Mouse (Mus musculus) left cerebral cortex, postnatal 4 days (tissue): ENCODE measurements at regions not wholly inside any gene's neighbourhood (a gene's known extent, or its start where the extent isn't known, plus 50 kb on each side); places are given as distances from the start of the nearest gene placed in this dataset.
A peak's percentile ranks its signal among the peaks of the same experiment; 100 is the strongest.
"Not testable (repeated sequence)": the region's sequence is repeated elsewhere in the genome, so short reads cannot be mapped to it uniquely, and the experiment has no call there.

ENCODE experiments used
- DNase-seq: peaks from one replicate; pipeline ENCODE4 v3.0.0-alpha.2; 2022
- intact Hi-C: fragments of 180-260 bp; cut with DNase I; formaldehyde crosslinking; loops from one replicate; pipeline ENCODE4 v1.15.1; 2025

DNA sequence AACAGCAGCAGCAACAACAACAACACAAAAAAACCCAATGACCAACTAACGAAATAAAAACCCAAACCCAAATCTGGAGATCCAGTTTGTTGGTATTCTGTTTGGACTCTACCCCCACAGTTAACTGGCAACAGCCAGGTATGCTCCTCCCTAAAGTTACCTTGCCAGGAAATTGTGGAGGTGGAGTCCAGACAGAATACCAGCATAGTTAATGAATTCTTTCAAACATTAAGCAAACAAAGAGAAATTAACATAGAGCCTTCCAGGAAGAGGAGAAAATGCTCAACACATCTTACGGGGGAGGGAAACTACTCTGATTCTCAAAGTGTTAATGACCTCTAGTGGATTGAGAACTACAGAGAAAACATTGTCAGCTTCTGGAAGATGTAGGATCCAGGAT is 148.3 kb upstream of the 1700012A03Rik start:
- DNase-seq = no peak
- intact Hi-C loops = no loop called here

DNA sequence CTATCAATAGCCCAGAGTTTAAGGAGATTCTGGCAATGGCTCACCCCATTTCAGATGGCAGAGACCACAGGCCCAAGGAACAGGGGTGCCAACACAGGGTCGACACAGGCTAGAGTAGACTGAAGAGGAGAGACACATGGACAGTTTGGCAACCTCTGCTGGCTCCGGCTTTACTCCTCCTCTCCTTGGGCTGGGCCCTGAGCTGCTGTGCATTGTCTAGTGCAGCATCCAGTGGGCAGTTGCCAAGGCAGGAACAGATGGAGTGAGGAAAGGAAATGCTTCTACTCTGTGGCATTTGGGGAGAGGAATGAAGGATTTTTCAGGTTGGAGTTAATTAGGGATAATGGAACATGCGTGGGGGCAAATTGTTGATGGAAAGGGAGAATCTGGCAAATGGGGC is 151.0 kb upstream of the 1700012A03Rik start:
- intact Hi-C loops = no loop called here
- peak; percentile 76 for DNase-seq

DNA sequence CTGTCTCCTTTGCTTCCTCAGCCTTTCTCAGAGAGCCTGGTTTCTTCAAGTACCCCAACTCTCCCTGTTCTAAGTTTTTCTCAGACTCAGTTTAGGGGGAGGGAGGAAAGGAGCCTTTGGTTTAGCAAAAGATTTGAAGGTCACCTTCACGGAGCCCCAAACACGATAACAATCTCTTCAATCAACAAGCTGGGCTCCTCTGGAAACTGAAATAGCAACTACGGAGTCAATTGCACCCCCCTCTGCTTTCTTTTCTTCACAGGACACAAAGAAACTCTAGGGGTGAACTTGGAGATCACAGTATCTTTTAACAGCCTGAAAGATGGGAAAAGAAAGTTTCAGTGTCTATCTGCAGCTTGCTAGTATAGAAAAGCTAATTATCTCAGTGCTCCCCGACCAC is 151.4 kb upstream of the 1700012A03Rik start:
- intact Hi-C loops = no loop called here

DNA sequence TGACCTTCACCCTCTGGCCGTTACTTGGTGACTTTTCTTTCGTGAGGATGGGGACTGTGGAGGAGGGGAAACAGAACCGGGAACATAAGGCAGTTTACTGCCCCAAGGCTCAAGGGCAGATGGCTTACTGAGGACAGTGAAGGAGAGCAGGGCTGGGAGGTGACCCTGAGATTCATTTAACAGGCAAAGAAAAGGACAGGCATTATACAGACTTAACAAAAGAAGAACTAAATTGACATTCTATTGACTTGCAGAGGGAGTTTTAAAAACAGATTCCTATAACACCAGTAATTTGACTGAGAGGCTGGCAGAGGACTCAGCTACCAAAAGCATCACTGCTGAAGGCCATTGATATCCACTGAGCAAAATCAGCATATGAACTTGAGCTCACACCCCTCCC is 153.0 kb upstream of the 1700012A03Rik start:
- intact Hi-C loops = no loop called here
- no peak for DNase-seq

More for the DNA sequence above, 151.4 kb upstream of the 1700012A03Rik start:
- DNase-seq = no peak

DNA sequence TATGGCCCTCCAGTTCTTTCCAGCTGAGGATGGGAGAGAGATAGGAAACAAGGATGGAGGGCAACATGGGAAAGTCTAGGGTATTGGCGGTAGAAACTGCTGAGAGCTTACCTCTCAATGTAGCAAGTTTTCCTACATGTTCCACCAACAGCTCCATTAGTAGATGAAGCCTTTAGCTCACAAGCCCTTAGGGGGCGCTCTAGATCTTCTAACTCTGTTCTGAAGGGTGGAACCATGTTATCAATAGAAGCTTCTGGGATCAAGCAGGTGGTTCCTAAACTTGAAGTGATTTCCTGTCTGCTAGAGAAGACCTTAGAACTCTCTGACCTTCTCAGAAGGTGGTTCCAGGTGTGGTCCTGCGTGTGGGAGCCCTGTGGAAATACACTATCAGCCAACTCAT is 154.2 kb upstream of the 1700012A03Rik start:
- intact Hi-C loops = no loop called here
- DNase-seq = no peak

DNA sequence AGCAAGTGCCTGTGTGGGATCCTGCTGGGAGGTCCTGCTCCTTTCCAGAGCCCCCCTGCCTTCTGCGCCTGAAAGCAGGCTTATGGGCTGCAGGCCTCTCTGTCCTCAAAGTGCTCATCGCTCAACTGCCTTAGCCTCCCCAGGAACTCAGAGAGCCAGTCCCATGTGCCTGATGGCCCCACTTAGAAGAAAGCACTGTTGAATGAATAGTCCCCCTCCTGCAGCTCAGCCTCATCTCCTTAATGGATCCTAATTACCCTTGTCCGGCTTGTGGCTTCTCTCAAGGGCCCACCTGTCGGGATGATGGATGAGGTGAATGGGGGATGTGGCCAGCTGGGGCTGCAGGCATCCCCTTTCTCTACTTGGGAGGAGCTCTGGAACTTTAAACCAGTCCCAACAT is 163.1 kb upstream of the 1700012A03Rik start:
- intact Hi-C loops = no loop called here
- DNase-seq = no peak

DNA sequence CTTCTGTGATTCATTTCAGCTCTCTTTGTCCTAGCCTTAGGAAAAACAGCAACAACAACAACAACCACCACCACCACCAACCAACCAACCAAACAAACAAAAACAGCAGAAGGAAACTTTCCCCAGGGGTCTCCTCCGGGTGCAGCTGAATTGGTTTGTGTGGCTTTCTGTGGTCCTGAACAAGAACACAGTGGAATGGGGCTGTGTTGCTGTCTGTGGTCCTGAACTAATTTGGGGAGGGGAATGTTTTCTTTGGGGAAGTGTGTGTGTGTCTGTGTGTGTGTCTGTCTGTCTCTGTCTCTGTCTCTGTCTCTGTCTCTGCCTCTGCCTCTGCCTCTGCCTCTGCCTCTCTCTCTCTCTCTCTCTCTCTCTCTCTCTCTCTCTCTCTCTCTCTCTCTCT is 164.8 kb upstream of the 1700012A03Rik start:
- intact Hi-C loops, DNase-seq: not testable (repeated sequence)

DNA sequence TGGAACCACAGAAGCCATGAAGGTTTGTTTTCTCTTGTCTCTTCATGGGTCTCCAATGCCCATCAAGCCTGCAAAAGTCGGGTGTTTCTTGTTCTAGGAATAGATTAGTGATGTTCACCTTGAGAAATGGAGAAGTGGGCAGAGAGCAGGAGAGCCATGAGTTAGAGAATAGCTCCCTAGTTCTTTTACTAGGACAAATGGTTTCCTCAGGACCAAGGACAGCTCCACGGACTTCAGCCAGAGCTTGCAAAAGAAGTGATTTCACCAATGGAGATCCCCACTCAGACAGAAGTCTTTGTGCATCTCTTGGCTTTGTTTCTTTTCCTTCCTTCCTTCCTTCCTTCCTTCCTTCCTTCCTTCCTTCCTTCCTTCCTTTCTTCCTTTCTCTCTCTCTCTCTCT is 166.3 kb upstream of the 1700012A03Rik start:
- intact Hi-C loops = no loop called here

DNA sequence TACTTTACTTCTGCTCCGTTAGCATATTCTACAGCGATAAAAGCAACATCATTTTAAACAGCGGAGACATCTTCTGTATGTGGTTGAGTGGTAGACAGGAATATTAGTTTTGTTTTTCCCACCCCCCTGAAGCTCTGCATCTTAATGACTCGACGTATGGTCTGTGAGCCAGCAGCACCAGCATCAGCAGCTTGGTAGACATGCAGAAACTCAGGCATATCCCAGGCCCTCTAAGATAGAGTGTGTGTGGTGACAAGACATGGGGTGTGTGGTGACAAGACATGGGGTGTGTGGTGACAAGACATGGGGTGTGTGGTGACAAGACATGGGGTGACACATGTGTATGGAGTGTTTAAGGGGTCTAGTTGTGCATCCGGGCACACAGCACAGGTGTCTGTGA is 175.4 kb upstream of the 1700012A03Rik start:
- intact Hi-C loops = no loop called here
- no peak for DNase-seq

More for the DNA sequence above, 166.3 kb upstream of the 1700012A03Rik start:
- no peak for DNase-seq

DNA sequence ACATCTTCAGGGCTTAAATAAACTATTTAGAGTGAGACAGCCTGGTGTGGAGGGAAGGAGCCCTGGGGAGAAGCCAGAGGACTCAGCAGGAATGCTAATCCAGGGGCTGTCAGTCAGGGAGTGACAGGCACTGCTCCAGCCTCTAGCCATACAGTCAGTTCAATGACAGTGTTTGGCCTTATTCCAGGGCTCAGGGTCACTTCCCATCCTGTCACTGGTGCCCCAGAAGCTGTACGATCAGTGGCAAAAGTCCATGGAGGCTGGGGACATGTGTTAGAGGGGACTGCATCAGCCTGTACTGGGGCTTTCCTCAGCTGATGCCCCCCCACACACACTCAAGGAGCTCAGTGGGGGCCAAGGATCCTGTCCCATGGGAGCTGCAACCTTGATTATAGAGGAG is 176.1 kb upstream of the 1700012A03Rik start:
- no peak for DNase-seq
- intact Hi-C loops = no loop called here

DNA sequence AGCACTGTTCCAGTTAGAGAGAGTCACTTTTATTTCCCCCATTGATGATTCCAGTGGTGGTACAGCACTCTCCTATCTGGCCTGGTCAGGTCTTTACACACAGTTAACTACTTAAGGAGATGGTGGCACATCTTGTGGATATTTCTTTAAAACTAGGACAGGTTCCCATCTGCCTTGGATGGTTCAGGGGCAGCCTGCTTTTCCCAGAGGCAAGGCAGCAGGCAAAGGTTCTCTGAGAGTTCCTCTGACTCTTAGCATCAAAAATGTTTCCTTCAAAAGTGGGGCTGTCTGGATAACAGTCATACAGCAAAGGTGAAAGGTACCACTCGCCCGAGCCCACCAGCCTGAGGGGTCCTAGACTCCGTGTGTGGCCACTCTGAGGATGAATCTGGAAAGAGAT is 178.3 kb upstream of the 1700012A03Rik start:
- intact Hi-C loops = no loop called here
- DNase-seq = no peak

DNA sequence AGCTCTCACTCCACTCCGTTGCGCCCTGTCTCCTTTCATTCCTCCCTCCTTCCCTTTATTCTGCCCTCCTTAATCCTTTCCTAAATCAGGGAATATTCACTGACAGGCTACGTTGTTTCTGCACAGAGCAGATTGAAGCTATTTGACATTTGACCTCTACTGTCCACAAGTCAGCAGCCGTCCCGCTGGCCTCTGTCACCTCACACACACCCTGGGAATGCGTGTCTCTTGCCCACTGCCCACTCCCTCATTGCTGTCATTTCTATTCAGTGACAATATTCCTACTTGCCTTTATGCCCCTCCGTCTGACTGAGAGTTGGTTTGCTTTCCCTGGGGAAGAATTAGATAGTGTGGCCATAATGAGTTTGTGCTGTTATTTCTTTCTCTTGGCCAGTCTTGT is 188.1 kb upstream of the 1700012A03Rik start:
- DNase-seq = no peak
- intact Hi-C loops = no loop called here

DNA sequence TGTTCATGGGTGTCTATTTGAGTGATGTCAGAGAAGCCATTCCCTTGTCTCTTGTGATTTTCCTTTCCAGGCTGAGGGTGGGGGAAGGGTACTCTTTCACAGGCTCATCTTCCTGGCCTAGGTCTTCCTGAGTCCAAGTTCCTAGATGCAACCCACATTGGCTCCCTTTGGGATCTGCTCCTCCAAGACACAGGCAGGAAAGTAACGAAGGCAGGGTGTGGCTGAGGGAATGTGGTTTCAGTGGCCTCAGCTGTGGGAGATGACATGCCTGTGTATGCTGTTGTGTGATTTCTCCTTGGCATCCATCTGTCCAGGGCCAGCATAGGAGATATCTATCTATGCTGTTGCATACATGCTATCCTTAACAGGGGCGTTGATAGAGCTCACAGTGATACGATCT is 190.4 kb upstream of the 1700012A03Rik start:
- intact Hi-C loops = no loop called here
- DNase-seq = no peak

DNA sequence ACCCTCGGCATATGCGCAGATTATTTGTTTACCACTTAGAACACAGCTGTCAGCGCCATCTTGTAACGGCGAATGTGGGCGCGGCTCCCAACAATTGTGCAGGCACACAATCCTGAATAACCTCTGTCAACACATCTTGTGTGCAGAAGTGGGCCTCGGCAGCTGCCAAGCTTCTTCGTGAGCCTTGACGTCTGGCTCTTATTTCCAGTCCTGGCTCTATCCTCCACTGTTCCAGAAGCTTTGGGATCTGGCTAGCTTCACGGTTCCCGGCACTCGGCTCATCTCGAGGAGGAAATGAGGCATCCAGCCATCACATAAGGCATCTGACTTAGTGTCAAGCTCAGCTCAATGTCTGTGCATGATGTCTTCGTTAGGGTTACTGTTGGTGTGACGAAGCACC is 195.8 kb upstream of the 1700012A03Rik start:
- intact Hi-C loops = no loop called here
- DNase-seq = no peak

DNA sequence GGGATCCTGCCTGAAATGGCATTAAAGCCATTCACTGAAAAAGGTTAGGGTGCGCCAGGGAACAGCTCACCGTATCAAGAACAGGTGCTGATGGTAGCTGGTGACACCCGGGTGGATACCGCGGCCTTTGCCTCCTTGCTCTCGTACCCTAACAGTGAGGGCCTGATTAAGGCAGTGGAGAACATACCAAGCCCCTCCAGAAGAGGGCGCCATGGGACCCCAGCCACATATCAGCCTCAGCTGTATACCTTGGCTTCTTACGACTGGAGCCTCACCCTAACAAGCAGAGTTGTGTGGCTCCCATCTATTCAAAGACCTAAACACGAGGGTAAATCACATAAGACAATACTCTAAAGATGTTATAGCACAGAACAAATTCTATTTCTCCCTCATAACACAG is 203.7 kb upstream of the 1700012A03Rik start:
- DNase-seq = no peak
- intact Hi-C loops = no loop called here

DNA sequence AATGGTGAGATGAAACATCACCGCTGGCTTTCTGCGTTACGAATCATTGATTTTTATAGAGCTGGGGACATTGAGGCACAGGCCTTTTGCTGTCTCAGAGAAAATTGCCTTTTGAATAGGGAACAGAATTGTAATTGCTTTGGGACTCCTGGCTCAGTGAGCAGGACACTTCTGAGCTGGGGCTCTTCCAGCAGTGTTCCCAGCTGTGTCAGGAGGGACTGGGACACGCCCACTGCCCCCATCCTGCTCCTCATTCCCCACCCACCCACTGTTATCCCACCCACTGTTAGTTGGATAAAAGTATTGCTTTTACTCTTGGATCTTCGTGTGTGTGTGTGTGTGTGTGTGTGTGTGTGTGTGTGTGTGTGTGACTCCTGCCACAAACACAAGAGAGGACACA is 204.4 kb upstream of the 1700012A03Rik start:
- intact Hi-C loops = no loop called here

DNA sequence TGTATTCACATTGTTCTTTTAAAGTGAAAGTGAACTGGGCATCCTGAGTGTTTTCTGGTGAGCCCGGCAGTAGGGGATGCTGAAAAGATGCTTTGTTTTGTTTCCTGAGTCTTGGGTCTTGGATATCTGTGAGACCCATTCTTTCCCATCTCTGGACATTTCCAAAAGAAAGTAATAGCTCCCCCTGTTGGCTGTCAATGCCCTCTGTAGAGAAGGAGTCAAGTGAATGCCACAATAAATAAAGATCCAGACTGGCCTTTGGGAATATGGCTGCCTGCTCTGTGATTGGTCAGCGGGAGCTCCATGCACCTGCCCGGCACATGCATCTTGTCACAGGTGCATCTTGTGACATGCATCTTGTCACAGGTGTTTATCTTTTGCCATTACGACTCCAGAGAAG is 209.4 kb upstream of the 1700012A03Rik start:
- intact Hi-C loops = no loop called here
- DNase-seq = no peak

More for the DNA sequence above, 204.4 kb upstream of the 1700012A03Rik start:
- no peak for DNase-seq

DNA sequence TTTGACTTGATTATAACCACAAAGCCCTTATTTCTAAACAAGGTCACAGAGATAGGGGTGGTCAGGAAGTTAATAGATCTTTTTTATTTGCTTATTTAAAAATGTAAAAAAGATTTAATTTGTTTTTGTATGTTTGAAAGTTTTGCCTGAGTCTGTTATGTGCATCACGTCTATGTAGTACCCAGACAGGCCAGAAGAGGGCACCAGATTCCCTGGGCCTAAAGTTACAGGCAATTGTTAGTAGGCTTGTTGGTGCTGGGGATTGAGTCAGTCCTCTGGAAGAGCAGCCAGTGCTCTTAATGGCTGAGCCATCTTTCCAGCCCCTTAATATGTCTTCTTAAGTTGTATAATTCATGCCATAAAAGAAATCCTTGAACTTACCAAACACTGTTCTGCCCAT is 211.5 kb upstream of the 1700012A03Rik start:
- intact Hi-C loops = no loop called here
- no peak for DNase-seq

DNA sequence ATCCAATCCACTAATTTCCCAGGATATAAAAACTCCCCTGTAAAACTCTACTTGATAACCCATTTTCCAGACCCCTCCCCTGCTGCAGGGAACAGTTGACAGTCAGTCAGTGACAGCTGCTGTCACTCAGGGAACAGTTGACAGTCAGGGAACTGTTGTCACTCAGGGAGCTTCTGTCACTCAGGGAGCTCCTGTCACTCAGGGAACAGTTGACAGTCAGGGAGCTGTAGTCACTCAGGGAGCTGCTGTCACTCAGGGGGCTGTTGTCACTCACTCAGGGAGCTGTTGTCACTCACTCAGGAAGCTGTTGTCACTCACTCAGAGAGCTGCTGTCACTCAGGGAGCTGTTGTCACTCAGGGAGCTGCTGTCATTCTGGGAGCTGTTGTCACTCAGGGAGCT is 214.3 kb upstream of the 1700012A03Rik start:
- intact Hi-C loops = no loop called here
- no peak for DNase-seq

DNA sequence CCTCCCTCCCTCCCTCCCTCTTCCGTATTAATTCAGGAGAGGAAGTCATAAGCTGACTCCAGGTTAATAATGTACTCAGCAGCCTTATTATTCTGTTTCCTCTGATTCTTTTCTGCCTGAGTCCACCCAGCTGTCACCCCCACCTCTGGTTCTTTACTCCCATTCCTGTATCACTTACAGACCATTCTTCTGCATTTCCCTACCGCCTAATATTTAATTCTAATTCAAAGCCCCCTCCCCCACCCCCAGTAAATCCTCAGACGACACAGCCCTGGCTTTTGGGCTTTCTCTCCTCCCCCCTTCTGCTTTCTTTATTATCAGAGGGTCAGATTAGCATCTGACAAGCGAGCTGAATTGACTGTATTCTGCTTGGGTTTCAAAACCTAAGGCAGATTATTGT is 215.5 kb upstream of the 1700012A03Rik start:
- intact Hi-C loops = no loop called here
- DNase-seq = no peak

DNA sequence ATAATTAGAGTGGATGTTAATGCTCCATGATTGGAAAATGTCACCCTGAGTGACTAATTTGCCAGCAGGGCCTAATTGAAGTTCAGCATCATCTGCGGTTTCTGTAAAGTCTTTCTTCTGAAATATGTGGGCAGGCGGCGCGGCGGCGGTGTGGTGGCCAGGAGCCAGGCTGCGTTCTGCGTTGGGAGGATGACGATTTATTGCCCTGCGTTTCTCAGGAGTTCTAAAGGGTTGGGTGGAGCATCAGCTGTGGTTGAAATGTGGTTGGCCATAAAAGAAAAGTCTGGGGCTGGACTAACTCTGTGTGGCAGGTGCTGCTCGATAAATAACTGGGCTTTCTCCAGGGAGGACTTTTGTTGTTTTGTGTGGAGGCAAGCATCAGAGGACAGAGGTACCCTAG is 219.4 kb upstream of the 1700012A03Rik start:
- peak; percentile 56 for DNase-seq
- intact Hi-C loops = no loop called here

DNA sequence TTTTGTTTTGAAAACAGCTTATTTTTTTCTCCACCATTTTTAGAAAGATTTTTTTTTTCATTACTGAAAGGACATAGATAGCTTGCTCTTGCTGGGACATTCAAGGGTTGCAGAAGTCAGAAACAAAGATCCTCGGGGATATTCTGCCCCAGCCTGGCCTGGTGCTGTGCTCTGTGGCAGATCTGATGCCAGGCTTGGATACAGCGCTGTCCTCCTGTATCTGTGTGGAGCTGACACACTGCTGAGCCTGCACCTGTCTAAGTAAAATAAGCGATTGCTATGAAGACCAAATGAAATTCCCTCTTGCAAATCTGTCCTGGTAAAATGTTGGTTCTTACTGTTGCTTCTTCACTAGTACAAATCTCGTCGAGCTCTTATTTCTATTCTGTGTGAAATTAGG is 226.4 kb upstream of the 1700012A03Rik start:
- no peak for DNase-seq
- intact Hi-C loops = no loop called here

DNA sequence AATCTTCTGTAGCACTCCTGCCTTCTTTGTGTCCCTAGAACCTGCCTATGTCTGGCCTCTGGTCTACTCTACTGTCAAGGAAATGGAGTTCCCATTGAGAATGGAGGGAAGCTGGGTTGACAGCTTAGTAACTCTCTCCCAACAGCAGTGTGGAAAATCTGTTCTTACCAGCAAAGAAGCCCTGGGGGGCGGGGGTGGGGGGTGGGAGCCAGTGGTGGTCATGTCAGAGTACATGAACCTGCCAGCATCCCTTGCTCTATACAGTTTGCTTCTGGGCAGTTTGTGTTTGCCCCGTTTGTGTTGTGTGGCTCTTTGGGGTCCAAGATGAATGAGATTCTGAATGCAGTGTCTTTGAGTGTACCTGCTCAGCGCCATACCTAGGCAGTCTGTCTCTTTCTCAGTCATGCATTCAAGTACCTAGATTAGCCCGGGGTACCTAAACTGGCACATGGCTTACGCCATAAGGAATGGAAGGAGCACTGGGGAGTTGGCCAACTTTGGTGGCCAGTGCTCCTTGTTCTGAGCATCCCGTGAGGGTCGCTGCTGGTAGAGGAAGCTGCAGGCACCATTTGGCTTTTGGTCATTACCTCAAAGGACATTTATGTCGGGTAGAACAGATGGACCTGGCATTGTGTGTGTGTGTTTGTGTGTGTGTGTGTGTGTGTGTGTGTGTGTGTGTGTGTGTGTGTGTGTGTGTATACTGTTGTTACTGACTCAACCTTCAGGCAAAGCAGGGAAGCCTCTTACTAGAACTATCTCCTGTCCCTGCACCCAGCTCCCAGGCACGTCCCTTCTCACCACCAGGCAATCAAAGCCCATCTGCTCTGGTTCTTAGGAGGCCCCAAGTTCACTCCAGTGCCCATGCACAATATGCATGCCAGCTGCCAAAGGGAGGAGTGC is 227.6 kb upstream of the 1700012A03Rik start:
- DNase-seq = peak; percentile 35
- intact Hi-C loops = no loop called here
